Mouse (Mus musculus): ENCODE measurements at regions not wholly inside any gene's neighbourhood (a gene's known extent, or its start where the extent isn't known, plus 50 kb on each side); places are given as distances from the start of the nearest gene placed in this dataset.

DNA sequence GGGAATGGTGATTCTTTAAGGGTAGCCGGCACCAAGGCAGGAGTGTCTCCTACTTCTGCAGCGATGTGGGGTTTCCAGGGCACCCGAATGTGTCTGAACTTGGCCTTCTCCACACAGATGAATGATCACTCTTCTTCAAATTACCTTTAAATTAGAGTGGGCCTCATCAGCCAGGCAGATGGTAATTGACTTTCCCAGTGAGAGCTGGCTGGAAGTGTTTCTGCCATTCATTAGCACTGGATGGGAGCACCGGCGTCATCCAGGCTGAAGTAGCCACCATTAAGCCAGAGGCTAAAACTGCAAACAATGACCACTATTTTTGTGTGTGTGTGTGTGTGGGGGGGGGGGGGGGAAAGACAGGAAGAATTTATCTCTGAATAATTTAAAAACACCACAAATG lies 58.7 kb upstream of the Ubl3 start:
- TF ChIP-seq POLR2A (IDR thresholded peaks at IDR 0.05; ENCODE audit: low read depth, low read length) (no peak), CTCF (IDR thresholded peaks at IDR 0.05; ENCODE audit: extremely low read depth, insufficient read depth, insufficient read length, insufficient replicate concordance) (no peak)

All from spleen, adult 2 months (tissue).